ENCODE assay signal across 9 mouse cellular contexts in genomic region chr2:167101743-167102441, GRCm38 (mm10). TPM values are rescaled to one million over a fixed set of nuclear protein-coding genes. Genes with fewer than 3 reads are reported as not detected.
A peak's percentile ranks its signal among the peaks of the same experiment; 100 is the strongest.
DNase-seq lines count a peak whose midpoint lies in the region; ATAC-seq and TF ChIP-seq lines count a peak whose summit lies in the region.
"Had no signal": no experiment of that assay in that cellular context is flagged by ENCODE, and none has a peak within 500 bp of the region (broad histone marks: within the 10 kb centered on the region; RNA-seq: fewer than 3 reads in every experiment).

No protein-coding gene starts in this region.

- H3K36me3 ChIP-seq in kidney, embryonic 14.5 days (ENCODE audit: control insufficient read depth, insufficient read depth, low read length): 0 out of 2 replicates have a peak, but pooled peaks cover 2% of the 10 kb centered on the region
- no peaks in the 10 kb centered on the region for H3K36me3 ChIP-seq in heart, embryonic 14.5 days (ENCODE audit: control insufficient read depth, insufficient read depth, low read length)
- no peaks in the 10 kb centered on the region for H3K36me3 ChIP-seq in lung, postnatal 0 days (ENCODE audit: insufficient read depth, low read length)
- peaks cover 18% of the 10 kb centered on the region for H3K36me3 ChIP-seq in neural tube, embryonic 15.5 days

- no peak overlapping the region for H3K4me3 ChIP-seq in kidney, embryonic 14.5 days (ENCODE audit: low read length)
- H3K4me3 ChIP-seq in heart, embryonic 14.5 days (ENCODE audit: control insufficient read depth in 1 of 2, insufficient read depth in 1 of 2, low read depth in 1 of 2, low read length in 2 of 2): no peak overlapping the region
- no peak overlapping the region for H3K4me3 ChIP-seq in lung, postnatal 0 days (ENCODE audit: low read depth, low read length)
- H3K4me3 ChIP-seq in neural tube, embryonic 15.5 days (replicated peaks): no peak overlapping the region
- H3K4me3 ChIP-seq: limb, embryonic 13.5 days had no signal

- TF ChIP-seq EP300 in lung, postnatal 0 days (IDR thresholded peaks at IDR 0.05): no peak

- H3K27me3 ChIP-seq in kidney, embryonic 14.5 days (ENCODE audit: control insufficient read depth, insufficient read depth, low read length): no peaks in the 10 kb centered on the region
- H3K27me3 ChIP-seq in heart, embryonic 14.5 days (ENCODE audit: control insufficient read depth, insufficient read depth, low read length): no peaks in the 10 kb centered on the region
- H3K27me3 ChIP-seq in lung, postnatal 0 days (replicated peaks; ENCODE audit: insufficient read depth, low read length): no peaks in the 10 kb centered on the region
- H3K27me3 ChIP-seq in neural tube, embryonic 15.5 days (replicated peaks): no peaks in the 10 kb centered on the region
- H3K27me3 ChIP-seq: limb, embryonic 13.5 days had no signal

- no peak for TF ChIP-seq CTCF in lung, postnatal 0 days (IDR thresholded peaks at IDR 0.05)

- no peak overlapping the region for H3K4me2 ChIP-seq in kidney, embryonic 14.5 days (replicated peaks; ENCODE audit: low read depth, low read length)
- H3K4me2 ChIP-seq in heart, embryonic 14.5 days (ENCODE audit: low read length): peak overlapping the region; percentile 21; the same call in 1 of the 2 replicates
- H3K4me2 ChIP-seq in lung, postnatal 0 days (replicated peaks; ENCODE audit: low read depth, low read length): no peak overlapping the region
- H3K4me2 ChIP-seq in neural tube, embryonic 15.5 days: no peak overlapping the region
- H3K4me2 ChIP-seq: limb, embryonic 13.5 days had no signal

- DNase-seq in kidney, adult 18-20 months: peak; percentile 51
- peak; percentile 47 for DNase-seq in lung, postnatal 0 days (ENCODE audit: low spot score)
- DNase-seq in thymus, postnatal 0 days (ENCODE audit: low spot score): peak; percentile 84
- no peak for DNase-seq in urinary bladder, postnatal 36 days (ENCODE audit: low spot score in 2 of 2)
- no peak for DNase-seq in cerebellum, adult 9-10 months

- H3K4me1 ChIP-seq in kidney, embryonic 14.5 days (ENCODE audit: control insufficient read depth, insufficient read depth, low read length): no peaks in the 10 kb centered on the region
- peaks cover 0 to 4% of the 10 kb centered on the region in 2 experiments; a peak in 1 of 4 replicates for H3K4me1 ChIP-seq in heart, embryonic 14.5 days (ENCODE audit: control insufficient read depth in 2 of 2, insufficient read depth in 2 of 2, low read length in 2 of 2)
- no peaks in the 10 kb centered on the region for H3K4me1 ChIP-seq in lung, postnatal 0 days (ENCODE audit: insufficient read depth, low read depth, low read length)
- H3K4me1 ChIP-seq in neural tube, embryonic 15.5 days: no peaks in the 10 kb centered on the region

- no peak for ATAC-seq in kidney, embryonic 14.5 days (ENCODE audit: low FRiP score, low TSS enrichment)
- ATAC-seq in heart, embryonic 14.5 days (ENCODE audit: insufficient number of reproducible peaks, insufficient read depth, low FRiP score, low read depth): no peak
- peak; percentile 53; the same call in 1 of the 2 replicates for ATAC-seq in lung, postnatal 0 days
- no peak for ATAC-seq in neural tube, embryonic 15.5 days (ENCODE audit: low FRiP score)

- H3K9ac ChIP-seq in kidney, embryonic 14.5 days (ENCODE audit: low read depth, low read length): no peak overlapping the region
- no peak overlapping the region for H3K9ac ChIP-seq in heart, embryonic 14.5 days (ENCODE audit: low read length)
- H3K9ac ChIP-seq in lung, postnatal 0 days (replicated peaks; ENCODE audit: low read depth): no peak overlapping the region
- no peak overlapping the region for H3K9ac ChIP-seq in neural tube, embryonic 15.5 days (replicated peaks)
- H3K9ac ChIP-seq: limb, embryonic 13.5 days had no signal

- 76% methylated on average over 17 of the region's 17 CpGs for WGBS in kidney, embryonic 14.5 days
- 57% methylated on average over 17 of the region's 17 CpGs for WGBS in heart, embryonic 14.5 days
- WGBS in lung, postnatal 0 days: 54% methylated on average over 17 of the region's 17 CpGs
- 77% methylated on average over 17 of the region's 17 CpGs for WGBS in neural tube, embryonic 15.5 days

- no peak overlapping the region for H3K27ac ChIP-seq in kidney, embryonic 14.5 days (ENCODE audit: low read depth, low read length)
- no peak overlapping the region for H3K27ac ChIP-seq in heart, embryonic 14.5 days (replicated peaks in 1 of 2; ENCODE audit: control insufficient read depth in 1 of 2, insufficient read depth in 1 of 2, low read depth in 2 of 2, low read length in 2 of 2)
- H3K27ac ChIP-seq in lung, postnatal 0 days (ENCODE audit: low read length): no peak overlapping the region
- H3K27ac ChIP-seq in neural tube, embryonic 15.5 days (replicated peaks): no peak overlapping the region
- H3K27ac ChIP-seq: limb, embryonic 13.5 days had no signal

- no peaks in the 10 kb centered on the region for H3K9me3 ChIP-seq in kidney, embryonic 14.5 days (ENCODE audit: control insufficient read depth, low read length)
- no peaks in the 10 kb centered on the region for H3K9me3 ChIP-seq in heart, embryonic 14.5 days (ENCODE audit: control insufficient read depth, low read length)
- H3K9me3 ChIP-seq in lung, postnatal 0 days (ENCODE audit: low read length): no peaks in the 10 kb centered on the region
- H3K9me3 ChIP-seq in neural tube, embryonic 15.5 days (replicated peaks): no peaks in the 10 kb centered on the region

RNA-seq across cellular contexts. Expression of gene Znfx1, which starts 39.1 kb away (rescaled TPM):
- 4.3 and 10.5 TPM in 2 replicates for polyA plus RNA-seq in kidney, embryonic 14.5 days (2014; fragmentation: Nextera tagmentation; extraction: Ambion mirVana)
- polyA plus RNA-seq in heart, embryonic 14.5 days (2014; fragmentation: Nextera tagmentation; extraction: Ambion mirVana): 7.8 TPM in 2 replicates
- 9.8 and 9.9 TPM in 2 replicates for polyA plus RNA-seq in lung, postnatal 0 days (2015; fragmentation: Nextera tagmentation; extraction: Ambion mirVana)
- polyA plus RNA-seq in thymus, postnatal 0 days (2015; fragmentation: Nextera tagmentation; extraction: Ambion mirVana): 10.5 TPM in 2 replicates
- polyA plus RNA-seq in neural tube, embryonic 15.5 days (2015; fragmentation: Nextera tagmentation; extraction: Ambion mirVana): 8.4 and 8.8 TPM in 2 replicates

Comparison
In these comparisons a context has a peak if more than half of its experiments do, and no peak if none do; other contexts are left out.
1. DNase-seq: peak in kidney, adult 18-20 months (single experiment), lung, postnatal 0 days (single experiment) and thymus, postnatal 0 days (single experiment); none in urinary bladder, postnatal 36 days (0 of 2) and cerebellum, adult 9-10 months (single experiment).